Mouse (Mus musculus): ENCODE measurements around the gene Syt14.

Syt14 gene

GRCm38 (mm10) chr1:192987203-192987602 lies 48.4 kb downstream of the Syt14 start:
- DNase-seq (ENCODE audit: low spot score in 2 of 2), result no peak

GRCm38 (mm10) chr1:192986481-192986880 lies 49.1 kb downstream of the Syt14 start:
- no peak for DNase-seq (ENCODE audit: low spot score in 2 of 2)

- DNase-seq (ENCODE audit: low spot score in 2 of 2), result no peak
Observed at GRCm38 (mm10) chr1:192984333-192984732, 51.2 kb downstream of the Syt14 start.

GRCm38 (mm10) chr1:192981658-192982057 lies 53.9 kb downstream of the Syt14 start:
- DNase-seq (ENCODE audit: low spot score in 2 of 2), result no peak

- no peak for DNase-seq (ENCODE audit: low spot score in 2 of 2)
Observed at GRCm38 (mm10) chr1:192981120-192981519, 54.5 kb downstream of the Syt14 start.

GRCm38 (mm10) chr1:192962323-192962722 lies 73.3 kb downstream of the Syt14 start:
- no peak for DNase-seq (ENCODE audit: low spot score in 2 of 2)

GRCm38 (mm10) chr1:192947839-192948173 lies 87.8 kb downstream of the Syt14 start:
- DNase-seq (ENCODE audit: low spot score in 2 of 2), result no peak

GRCm38 (mm10) chr1:192947170-192947838 lies 88.3 kb downstream of the Syt14 start:
- DNase-seq (ENCODE audit: low spot score in 2 of 2), result no peak

GRCm38 (mm10) chr1:192939033-192939432 lies 96.5 kb downstream of the Syt14 start:
- DNase-seq (ENCODE audit: low spot score in 2 of 2), result no peak

GRCm38 (mm10) chr1:192937956-192938355 lies 97.6 kb downstream of the Syt14 start:
- no peak for DNase-seq (ENCODE audit: low spot score in 2 of 2)

GRCm38 (mm10) chr1:192931797-192932196 lies 103.8 kb downstream of the Syt14 start:
- no peak for DNase-seq (ENCODE audit: low spot score in 2 of 2)

- no peak for DNase-seq (ENCODE audit: low spot score in 2 of 2)
Observed at GRCm38 (mm10) chr1:192912101-192912728, 123.4 kb downstream of the Syt14 start.

- no peak for DNase-seq (ENCODE audit: low spot score in 2 of 2)
Observed at GRCm38 (mm10) chr1:192901516-192901915, 134.1 kb downstream of the Syt14 start.

GRCm38 (mm10) chr1:192900913-192901312 lies 134.7 kb downstream of the Syt14 start:
- no peak for DNase-seq (ENCODE audit: low spot score in 2 of 2)

- DNase-seq (ENCODE audit: low spot score in 2 of 2), result no peak
Observed at GRCm38 (mm10) chr1:192898742-192899141, 136.8 kb downstream of the Syt14 start.

GRCm38 (mm10) chr1:192897218-192897617 lies 138.4 kb downstream of the Syt14 start:
- DNase-seq (ENCODE audit: low spot score in 2 of 2), result no peak

GRCm38 (mm10) chr1:192896076-192896475 lies 139.5 kb downstream of the Syt14 start:
- no peak for DNase-seq (ENCODE audit: low spot score in 2 of 2)

- no peak for DNase-seq (ENCODE audit: low spot score in 2 of 2)
Observed at GRCm38 (mm10) chr1:192890716-192891115, 144.9 kb downstream of the Syt14 start.

- no peak for DNase-seq (ENCODE audit: low spot score in 2 of 2)
Observed at GRCm38 (mm10) chr1:192882617-192883295, 152.8 kb downstream of the Syt14 start.

- DNase-seq (ENCODE audit: low spot score in 2 of 2), result no peak
Observed at GRCm38 (mm10) chr1:192880130-192880529, 155.4 kb downstream of the Syt14 start.

- DNase-seq (ENCODE audit: low spot score in 2 of 2), result no peak
Observed at GRCm38 (mm10) chr1:192879086-192879580, 156.4 kb downstream of the Syt14 start.

- DNase-seq (ENCODE audit: low spot score in 2 of 2), result no peak
Observed at GRCm38 (mm10) chr1:192872841-192873240, 162.7 kb downstream of the Syt14 start.

- no peak for DNase-seq (ENCODE audit: low spot score in 2 of 2)
Observed at GRCm38 (mm10) chr1:192869761-192870160, 165.8 kb downstream of the Syt14 start.
